Mouse (Mus musculus) kidney, adult 2 months (tissue): ENCODE data around the gene Dcdc2b. TPM values are rescaled to one million over a fixed set of nuclear protein-coding genes. Genes with fewer than 3 reads are reported as not detected.

Source experiments
- DNase-seq: peaks from one replicate; pipeline ENCODE4 v3.0.0; 2021
- H3K27ac ChIP-seq: fragments of 200-500 bp; 2 replicates; pipeline ENCODE4 v1.5.1; 2012; ENCODE audit warnings: low read depth, low read length, control low read depth, inconsistent platforms; ENCODE audit not compliant: insufficient read depth
- H3K27me3 ChIP-seq: fragments of 200-500 bp; replicated peaks from 2 replicates; pipeline ENCODE4 v1.6.1; 2012; ENCODE audit warnings: mild to moderate bottlenecking, moderate library complexity, low read length, inconsistent platforms; ENCODE audit not compliant: control insufficient read depth, insufficient read depth
- H3K36me3 ChIP-seq: fragments of 200-500 bp; 2 replicates; pipeline ENCODE4 v1.6.1; 2012; ENCODE audit warnings: mild to moderate bottlenecking, moderate library complexity, low read length, inconsistent platforms; ENCODE audit not compliant: control insufficient read depth, insufficient read depth
- H3K4me1 ChIP-seq: fragments of 200-500 bp; 2 replicates; pipeline ENCODE4 v1.6.1; 2011; ENCODE audit warnings: low read length; ENCODE audit not compliant: control insufficient read depth, insufficient read depth
- H3K4me3 ChIP-seq: fragments of 200-500 bp; 2 replicates; pipeline ENCODE4 v1.5.1; 2011; ENCODE audit warnings: mild to moderate bottlenecking, low read depth, low read length, control low read depth; ENCODE audit not compliant: insufficient read depth
- CTCF ChIP-seq: fragments of 200-500 bp; conservative IDR thresholded peaks from 2 replicates; pipeline ENCODE4 v1.5.1; 2011; ENCODE audit warnings: low read depth, mild to moderate bottlenecking, control low read depth, low read length, moderate library complexity, mixed read lengths; ENCODE audit not compliant: insufficient read depth, insufficient read length
- POLR2A ChIP-seq: fragments of 200-500 bp; IDR thresholded peaks from one replicate; pipeline ENCODE4 v1.6.1; 2011; ENCODE audit warnings: low read depth, low read length, control low read depth
- WGBS: fragments of 180-500 bp; shearing (Covaris S2); methylation state at CpG from one replicate; pipeline ENCODE4 v1.1.7; 2018; 5-methylcytosine and 5-hydroxymethylcytosine counted together
- polyA plus RNA-seq: library from polyadenylated mRNA; depleted of rRNA; stranded (reverse); fragments of >200 nt; gene quantifications from 2 replicates; pipeline ENCODE4 v1.2.3, GENCODE M21; 2012

Gene Dcdc2b
- polyA plus RNA-seq, 1 experiment: 2.2 TPM

- Histone ChIP-seq H3K4me1 (peaks cover 8% of the 10 kb centered on the region; the same call in 1 of the 2 replicates), H3K36me3 (no peaks in the 10 kb centered on the region), H3K4me3 (no peak overlapping the region), H3K27ac (no peak overlapping the region), H3K27me3 (no peaks in the 10 kb centered on the region)
- TF ChIP-seq CTCF: no peak
- TF ChIP-seq POLR2A: no peak
- no peak for DNase-seq
- WGBS: 86% methylated on average over 3 of the region's 3 CpGs
These were observed 2.6 kb upstream of the Dcdc2b start for GRCm38 (mm10) chr4:129616631-129617030.

DNA sequence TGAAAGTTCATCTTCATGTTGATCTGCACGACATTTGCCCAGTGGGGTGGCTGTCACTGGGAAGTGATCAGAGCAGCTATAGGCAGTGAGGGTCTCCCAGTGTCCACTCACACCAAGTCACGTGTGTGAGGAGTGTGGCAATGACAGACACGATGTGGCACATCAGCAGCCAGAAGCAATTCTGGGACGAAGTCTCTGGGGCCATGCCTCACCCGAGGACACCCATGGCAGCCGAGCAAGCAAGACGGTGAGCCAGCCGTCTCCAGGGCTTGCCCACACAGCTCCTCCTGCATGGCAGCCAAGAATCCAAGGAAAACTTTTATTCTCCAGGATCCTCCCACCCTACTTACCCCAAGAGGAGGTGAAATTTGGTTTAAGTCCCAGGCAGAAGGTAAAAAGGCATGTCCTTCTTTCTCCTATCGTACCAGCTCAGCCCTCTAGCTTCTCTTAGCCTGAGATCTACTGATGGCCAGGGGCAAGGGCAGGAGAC lies 1.8 kb upstream of the Dcdc2b start:
- H3K36me3 ChIP-seq: no peaks in the 10 kb centered on the region
- no peak for DNase-seq

DNA sequence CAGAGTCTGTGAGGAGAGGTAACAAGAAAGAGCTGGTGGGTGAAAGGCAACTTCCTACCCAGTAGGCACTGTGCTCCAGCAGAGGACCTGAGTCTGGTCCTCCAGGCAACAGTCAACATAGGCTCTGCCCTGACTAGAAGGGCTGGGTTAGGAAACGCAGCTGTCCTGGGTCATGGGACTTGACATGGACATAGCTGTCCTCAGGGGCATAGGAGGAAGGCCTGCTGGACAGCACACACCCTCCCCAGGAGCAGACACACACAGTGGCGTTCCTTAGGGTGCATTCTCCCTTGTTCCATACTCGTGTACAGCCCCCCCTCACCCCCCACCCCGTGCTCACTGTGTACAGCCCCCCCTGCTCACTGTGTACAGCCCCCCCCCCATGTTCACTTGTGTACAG lies 3.6 kb downstream of the Dcdc2b start:
- Histone ChIP-seq H3K4me1 (no peaks in the 10 kb centered on the region), H3K4me3 (no peak overlapping the region), H3K27me3 (no peaks in the 10 kb centered on the region), H3K27ac (no peak overlapping the region), H3K36me3 (no peaks in the 10 kb centered on the region)
- DNase-seq: no peak
- no peak for TF ChIP-seq POLR2A
- no peak for TF ChIP-seq CTCF
- 63% methylated on average over 4 of the region's 4 CpGs for WGBS

More for the DNA sequence above, 1.8 kb upstream of the Dcdc2b start:
- TF ChIP-seq POLR2A (no peak), CTCF (no peak)
- H3K4me1 ChIP-seq: peaks cover 8% of the 10 kb centered on the region; the same call in 1 of the 2 replicates
- 91% methylated on average over 9 of the region's 9 CpGs for WGBS
- no peak overlapping the region for H3K27ac ChIP-seq
- H3K4me3 ChIP-seq: no peak overlapping the region
- no peaks in the 10 kb centered on the region for H3K27me3 ChIP-seq

DNA sequence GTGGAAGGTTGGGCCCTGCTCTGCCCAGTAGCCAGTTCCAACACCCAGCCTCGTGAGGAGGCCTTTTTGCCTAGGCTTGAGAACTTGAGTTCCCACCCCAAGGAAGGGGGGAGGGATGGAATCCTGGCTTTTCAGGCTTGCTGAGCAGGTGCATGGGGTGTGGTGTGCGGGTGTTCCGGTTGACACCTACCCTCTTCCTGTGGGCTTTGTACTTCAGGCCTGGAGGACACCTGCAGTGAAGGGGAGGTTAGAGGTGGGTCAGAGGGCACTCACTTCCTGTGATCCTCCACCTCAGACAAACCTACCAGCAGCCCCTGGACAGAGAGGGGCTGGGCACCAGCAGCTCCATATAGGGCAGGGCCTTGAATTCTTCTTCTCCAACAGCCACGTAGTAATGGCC lies 4.0 kb downstream of the Dcdc2b start:
- no peaks in the 10 kb centered on the region for H3K4me1 ChIP-seq
- TF ChIP-seq POLR2A (no peak), CTCF (no peak)
- 61% methylated on average over 4 of the region's 4 CpGs for WGBS
- no peaks in the 10 kb centered on the region for H3K36me3 ChIP-seq
- no peak for DNase-seq
- H3K4me3 ChIP-seq: no peak overlapping the region
- H3K27me3 ChIP-seq: no peaks in the 10 kb centered on the region
- no peak overlapping the region for H3K27ac ChIP-seq

DNA sequence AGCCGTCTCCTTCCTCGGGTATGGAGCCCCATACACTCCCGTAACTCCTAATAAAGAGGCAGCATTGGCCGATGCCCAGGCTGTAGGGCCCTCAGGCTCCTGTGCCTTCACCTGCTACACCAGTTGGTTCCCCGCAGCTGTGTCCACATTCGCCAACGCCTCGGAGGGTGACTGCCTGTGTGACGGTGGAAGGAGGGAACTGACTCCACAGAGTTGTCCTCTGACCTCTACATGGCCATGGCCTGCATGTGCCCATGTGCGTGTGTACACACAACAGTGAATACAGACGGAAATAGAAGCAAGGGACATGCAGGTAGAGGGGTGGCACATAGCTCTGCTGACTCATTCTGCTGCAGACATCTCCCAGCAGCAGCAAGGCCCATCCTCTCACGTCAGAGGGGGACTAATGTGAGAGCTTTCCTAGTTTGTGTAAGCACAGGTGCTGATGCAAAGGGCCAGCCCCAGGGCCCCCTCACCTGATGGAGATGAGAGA lies 4.9 kb downstream of the Dcdc2b start:
- no peaks in the 10 kb centered on the region for H3K27me3 ChIP-seq
- H3K4me3 ChIP-seq: no peak overlapping the region
- no peak overlapping the region for H3K27ac ChIP-seq
- no peaks in the 10 kb centered on the region for H3K4me1 ChIP-seq
- no peak for DNase-seq
- TF ChIP-seq CTCF: no peak
- TF ChIP-seq POLR2A: no peak
- no peaks in the 10 kb centered on the region for H3K36me3 ChIP-seq
- WGBS: 77% methylated on average over 12 of the region's 12 CpGs

DNA sequence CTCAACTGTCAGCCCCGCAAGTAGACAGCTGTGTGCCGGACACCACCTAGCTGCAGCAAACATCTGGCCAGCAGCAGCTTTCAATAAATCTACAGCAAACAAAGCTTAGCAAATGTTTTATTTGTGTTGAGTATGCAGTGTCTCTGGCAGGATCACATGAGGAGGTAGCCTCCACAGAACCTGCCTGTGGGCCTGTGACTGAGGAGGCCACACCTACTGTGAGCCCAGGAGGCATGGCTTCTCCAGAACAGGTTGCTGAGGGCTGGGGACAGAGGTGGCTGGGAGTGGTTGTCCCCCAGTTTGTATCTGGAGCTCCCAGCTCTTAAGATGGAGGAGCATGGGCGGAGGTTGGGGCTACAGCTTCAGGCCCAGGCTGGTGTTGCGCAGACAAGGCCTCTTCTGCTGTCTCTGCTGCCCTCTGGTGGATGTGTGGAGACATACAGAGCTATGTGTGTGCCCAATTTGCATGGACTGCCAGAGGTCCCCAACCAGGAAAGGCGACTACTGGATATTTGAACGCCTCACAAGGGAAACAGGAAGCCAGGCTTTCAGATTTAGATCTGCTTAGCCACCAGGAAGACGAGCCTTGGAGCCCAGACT lies 5.5 kb downstream of the Dcdc2b start:
- Histone ChIP-seq H3K4me1 (no peaks in the 10 kb centered on the region), H3K27ac (no peak overlapping the region), H3K27me3 (no peaks in the 10 kb centered on the region), H3K4me3 (no peak overlapping the region), H3K36me3 (no peaks in the 10 kb centered on the region)
- DNase-seq: peak; percentile 86
- no peak for TF ChIP-seq POLR2A
- TF ChIP-seq CTCF: peak; percentile 97
- WGBS: 29% methylated on average over 7 of the region's 7 CpGs

DNA sequence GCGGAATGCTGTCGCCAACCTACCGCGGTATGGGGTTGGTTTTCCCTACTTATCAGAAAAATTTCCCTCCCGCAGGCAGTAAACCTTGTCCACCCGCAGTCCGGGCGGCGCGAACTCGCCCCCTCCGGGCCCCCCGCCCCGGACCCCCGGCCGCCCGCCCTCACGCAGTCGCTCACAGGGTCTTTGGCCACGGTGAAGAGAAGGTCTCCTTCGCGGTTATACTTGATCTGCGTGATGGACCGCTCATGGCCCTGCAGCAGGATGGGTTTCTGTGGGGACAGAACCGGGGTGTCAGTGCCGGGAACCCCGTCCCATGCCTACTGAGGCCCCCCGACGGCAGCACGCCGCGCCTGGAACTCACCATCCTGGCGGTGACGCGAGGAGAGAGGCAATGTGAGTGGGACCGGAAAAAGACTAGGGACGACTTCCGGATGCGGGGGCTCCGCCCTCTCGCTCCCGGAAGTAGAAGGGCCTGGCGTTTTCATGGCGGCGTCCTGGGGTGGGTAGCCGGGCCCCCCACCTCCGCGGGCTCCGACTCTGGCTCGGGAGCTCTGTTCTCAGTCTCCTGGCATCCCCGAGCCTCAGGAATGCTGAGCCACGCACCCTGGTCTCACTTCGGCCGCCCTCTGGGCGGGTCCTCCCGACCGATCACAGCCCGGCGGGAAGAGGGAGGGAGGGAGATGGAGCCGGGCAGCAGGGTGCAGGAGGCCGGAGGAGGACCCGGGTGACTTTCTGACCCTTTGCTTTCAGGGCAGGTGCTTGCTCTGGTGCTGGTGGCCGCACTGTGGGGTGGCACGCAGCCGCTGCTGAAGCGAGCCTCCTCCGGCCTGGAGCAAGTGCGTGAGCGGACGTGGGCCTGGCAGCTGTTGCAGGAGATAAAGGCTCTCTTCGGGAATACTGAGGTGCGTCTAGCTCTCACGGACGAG lies 13.6 kb downstream of the Dcdc2b start, which contains the start of the genes Eif3i and Tmem234:
Eif3i (minus strand) TSS at position 416 of the 926 bp plus-strand sequence.
Tmem234 (plus strand) TSS at position 436 of the 926 bp plus-strand sequence.
- Histone ChIP-seq H3K27me3 (no peaks in the 10 kb centered on the region), H3K4me1 (peaks cover 7% of the 10 kb centered on the region; the same call in 1 of the 2 replicates), H3K27ac (peak within 1 kb of the TSS; percentile 54; the same call in 1 of the 2 replicates), H3K4me3 (peak within 1 kb of the TSS; percentile 90), H3K36me3 (no peaks in the 10 kb centered on the region)
- TF ChIP-seq CTCF: 0 out of 2 replicates have a peak, but pooled peaks have one; percentile 3
- TF ChIP-seq POLR2A: peak; percentile 64
- under 1% methylated on average over 74 of the region's 74 CpGs for WGBS
- DNase-seq: peak; percentile 91
